Mouse (Mus musculus) brain, embryonic 14.5 days (tissue): ENCODE measurements around the gene Cst12. TPM values are rescaled to one million over a fixed set of nuclear protein-coding genes. Genes with fewer than 3 reads are reported as not detected.

ENCODE experiments used
- DNase-seq: peaks from one replicate; pipeline ENCODE4 v3.0.0-alpha.2; 2011; ENCODE audit warnings: low read depth
- CTCF ChIP-seq: fragments of 200-500 bp; IDR thresholded peaks from 2 replicates; pipeline ENCODE4 v1.5.1; 2012; ENCODE audit warnings: inconsistent platforms, mild to moderate bottlenecking, moderate library complexity, borderline replicate concordance; ENCODE audit not compliant: insufficient read depth, insufficient read length; ENCODE audit errors: extremely low read depth
- POLR2A ChIP-seq: fragments of 200-500 bp; IDR thresholded peaks from 2 replicates; pipeline ENCODE4 v1.6.1; 2012; ENCODE audit warnings: mild to moderate bottlenecking, inconsistent platforms, borderline replicate concordance; ENCODE audit not compliant: poor library complexity, insufficient read depth, insufficient read length, severe bottlenecking; ENCODE audit errors: extremely low read depth
- polyA plus RNA-seq: library from polyadenylated mRNA; depleted of rRNA; stranded (reverse); fragments of >200 nt; gene quantifications from 2 replicates; pipeline ENCODE4 v1.2.3, GENCODE M21; 2012; rRNA removed

The Cst12 gene
- polyA plus RNA-seq, 1 experiment = not detected

DNA sequence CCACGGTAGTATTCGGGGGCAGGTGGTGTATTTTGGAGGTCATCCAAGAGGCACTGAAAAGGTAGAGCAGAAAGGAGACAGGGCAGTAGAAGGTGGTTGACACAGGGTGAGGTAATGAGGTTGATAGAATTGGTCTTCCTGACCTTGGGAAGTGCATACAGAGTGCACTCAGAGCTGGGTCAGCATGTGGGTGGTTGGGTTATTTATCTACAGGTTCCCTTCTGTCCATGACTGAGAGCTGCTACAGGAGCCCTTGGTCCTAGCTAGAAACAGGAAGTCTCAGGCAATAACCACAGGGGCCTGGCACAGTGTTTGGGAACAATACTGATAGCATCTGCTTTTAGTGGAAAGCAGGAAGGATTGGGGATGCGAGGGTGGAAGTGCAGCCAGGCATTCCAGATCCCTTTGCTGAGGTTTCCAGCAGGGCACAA is 12.3 kb downstream of the Cst12 start:
- no peak for DNase-seq
- TF ChIP-seq CTCF = no peak
- TF ChIP-seq POLR2A = no peak

- no peak for TF ChIP-seq CTCF
- TF ChIP-seq POLR2A = no peak
- DNase-seq = no peak
Observed at GRCm38 (mm10) chr2:148806696-148807095, 17.5 kb downstream of the Cst12 start.

- DNase-seq = no peak
- no peak for TF ChIP-seq CTCF
- no peak for TF ChIP-seq POLR2A
Observed at GRCm38 (mm10) chr2:148819909-148820308, 30.7 kb downstream of the Cst12 start, which contains the start of gene Cst13. Gene Cst13, plus strand, starts transcription at chr2:148820081.

GRCm38 (mm10) chr2:148825986-148826385 is 36.8 kb downstream of the Cst12 start:
- DNase-seq = no peak

DNA sequence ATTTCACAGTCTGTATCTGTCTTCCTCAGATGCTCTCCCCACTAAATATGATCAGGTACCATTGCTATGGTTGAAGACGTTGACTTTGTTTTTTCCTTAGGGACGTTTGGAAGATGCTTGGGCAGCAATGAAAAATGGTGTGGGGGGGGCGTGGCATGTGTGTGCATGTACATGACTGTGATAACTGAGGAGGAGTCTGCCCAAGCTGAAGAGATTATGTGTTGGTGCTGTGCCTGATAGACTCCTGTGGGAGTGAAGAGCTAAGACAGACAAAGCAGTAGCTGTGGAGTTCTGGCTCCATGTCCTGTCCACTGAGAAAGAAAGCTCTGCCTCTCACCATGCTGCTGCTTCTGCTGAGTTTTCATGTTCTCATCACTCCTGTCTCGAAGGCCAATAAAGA is 45.8 kb downstream of the Cst12 start, which contains the start of gene Cst9:
TSS of gene Cst9 (plus strand) at position 236 of the 400 bp plus-strand sequence.
- TF ChIP-seq CTCF (no peak), POLR2A (no peak)
- DNase-seq = no peak

More at GRCm38 (mm10) chr2:148825986-148826385, 36.8 kb downstream of the Cst12 start:
- TF ChIP-seq POLR2A = no peak
- TF ChIP-seq CTCF = no peak

DNA sequence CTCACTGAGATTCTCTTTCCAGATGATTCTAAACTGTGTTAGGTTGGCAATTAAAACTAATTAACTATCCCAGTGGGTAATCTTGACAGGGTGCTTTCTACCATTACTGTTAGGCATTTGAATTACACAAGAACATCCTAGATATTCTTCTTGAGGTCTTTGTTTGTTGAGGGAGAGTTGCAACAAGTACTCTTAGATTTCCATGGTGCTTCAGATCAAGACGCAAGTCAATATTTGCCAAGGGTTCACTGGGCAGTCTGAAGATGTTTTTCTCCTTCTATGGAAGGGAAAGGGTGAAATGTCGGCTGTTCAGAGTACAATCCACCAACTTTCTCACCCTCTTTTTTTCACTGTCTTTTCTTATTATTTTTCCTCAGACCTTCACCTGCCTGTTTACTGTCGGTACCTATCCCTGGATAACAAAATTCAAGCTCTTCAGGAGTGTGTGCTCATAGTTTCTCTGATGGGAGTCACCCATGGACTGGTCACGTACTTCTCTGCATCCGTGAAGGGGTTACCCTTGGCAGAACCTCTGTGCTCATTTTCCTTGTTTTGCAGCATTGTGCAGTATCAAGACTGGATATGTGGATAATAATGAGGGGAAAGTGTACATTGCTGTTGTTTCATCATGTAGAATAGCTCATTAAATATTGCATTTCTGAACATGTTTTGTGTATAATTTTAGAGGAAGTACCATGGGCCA is 49.1 kb downstream of the Cst12 start:
- no peak for DNase-seq
- TF ChIP-seq CTCF = no peak
- no peak for TF ChIP-seq POLR2A

GRCm38 (mm10) chr2:148839224-148839623 is 50.1 kb downstream of the Cst12 start:
- DNase-seq = no peak
- TF ChIP-seq POLR2A (no peak), CTCF (no peak)

Other genes starting within 250 kb of the Cst12 start
- 43.8 and 68.5 TPM in 2 replicates for gene Nxt1, start 116.8 kb upstream of the Cst12 start, polyA plus RNA-seq
- 12.9 and 15.0 TPM in 2 replicates for gene Gzf1, start 108.3 kb upstream of the Cst12 start, polyA plus RNA-seq
- gene Napb, start 56.9 kb upstream of the Cst12 start, polyA plus RNA-seq = 32.7 and 47.7 TPM in 2 replicates
- not detected in 2 replicates for gene Cstl1, start 39.0 kb upstream of the Cst12 start, polyA plus RNA-seq
- gene Cst11, start 17.9 kb upstream of the Cst12 start, polyA plus RNA-seq = 0.16 TPM in 1 of 2 replicates, not detected in the other
- gene 8030411F24Rik, start 7.4 kb upstream of the Cst12 start, polyA plus RNA-seq = not detected in 2 replicates
- 0.10 TPM in 1 of 2 replicates, not detected in the other for gene Cst8, start 9.4 kb downstream of the Cst12 start, polyA plus RNA-seq
- gene Cst13, start 30.7 kb downstream of the Cst12 start, polyA plus RNA-seq = not detected in 2 replicates
- gene Cst9, start 45.8 kb downstream of the Cst12 start, polyA plus RNA-seq = not detected in 2 replicates
- not detected in 2 replicates for gene 9230104L09Rik, start 75.7 kb downstream of the Cst12 start, polyA plus RNA-seq
- gene Cst3, start 86.3 kb downstream of the Cst12 start, polyA plus RNA-seq = 465 and 499 TPM in 2 replicates
- not detected in 2 replicates for gene Gm1330, start 213.9 kb downstream of the Cst12 start, polyA plus RNA-seq
- gene Gm10750, start 227.9 kb downstream of the Cst12 start, polyA plus RNA-seq = not detected in 2 replicates